Mouse (Mus musculus) left cerebral cortex, postnatal 14 days (tissue): ENCODE measurements around the gene Rab11b. TPM values are rescaled to one million over a fixed set of nuclear protein-coding genes. Genes with fewer than 3 reads are reported as not detected.
A peak's percentile ranks its signal among the peaks of the same experiment; 100 is the strongest.

Experiments
- DNase-seq, 2 experiments: peaks; one replicate each; pipeline ENCODE4 v3.0.0; 2021 to 2022; ENCODE audit warnings: low spot score in 2 of 2, mixed read lengths in 1 of 2
- intact Hi-C: fragments of 180-260 bp; cut with DNase I; formaldehyde crosslinking; loops from one replicate; pipeline ENCODE4 v1.15.1; 2025
- total RNA-seq, 2 experiments: library from RNA; stranded (reverse); gene quantifications; 2 replicates each; pipeline ENCODE4 v1.2.3; 2021

The Rab11b gene
- total RNA-seq, 2 experiments from 2014 or later: 302 to 341 TPM

DNA sequence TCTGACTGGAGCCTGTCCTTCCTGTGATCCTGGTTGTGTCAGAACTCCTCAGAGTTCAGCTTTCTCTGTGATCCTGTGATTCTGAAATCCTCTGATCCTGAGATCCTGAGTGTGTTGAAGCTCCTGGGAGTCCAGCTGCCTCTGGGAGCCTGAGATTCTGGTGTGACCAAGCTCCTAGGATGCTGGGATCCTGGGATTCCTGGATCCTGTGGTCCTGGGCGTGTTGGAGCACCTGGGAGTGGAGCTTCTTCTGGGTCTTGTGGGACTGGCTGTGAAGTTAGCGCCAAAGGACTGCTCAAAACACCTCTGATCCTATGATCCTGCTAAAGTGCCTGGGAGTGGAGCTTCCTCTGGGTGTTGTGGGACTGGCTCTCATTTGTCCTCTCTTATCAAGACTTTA lies 31.9 kb downstream of the Rab11b start:
- DNase-seq: no peak
- intact Hi-C loops: loop anchor here (5.0 kb wide), 1 partner anchor 74 kb away; no protein-coding TSS in a partner anchor

DNA sequence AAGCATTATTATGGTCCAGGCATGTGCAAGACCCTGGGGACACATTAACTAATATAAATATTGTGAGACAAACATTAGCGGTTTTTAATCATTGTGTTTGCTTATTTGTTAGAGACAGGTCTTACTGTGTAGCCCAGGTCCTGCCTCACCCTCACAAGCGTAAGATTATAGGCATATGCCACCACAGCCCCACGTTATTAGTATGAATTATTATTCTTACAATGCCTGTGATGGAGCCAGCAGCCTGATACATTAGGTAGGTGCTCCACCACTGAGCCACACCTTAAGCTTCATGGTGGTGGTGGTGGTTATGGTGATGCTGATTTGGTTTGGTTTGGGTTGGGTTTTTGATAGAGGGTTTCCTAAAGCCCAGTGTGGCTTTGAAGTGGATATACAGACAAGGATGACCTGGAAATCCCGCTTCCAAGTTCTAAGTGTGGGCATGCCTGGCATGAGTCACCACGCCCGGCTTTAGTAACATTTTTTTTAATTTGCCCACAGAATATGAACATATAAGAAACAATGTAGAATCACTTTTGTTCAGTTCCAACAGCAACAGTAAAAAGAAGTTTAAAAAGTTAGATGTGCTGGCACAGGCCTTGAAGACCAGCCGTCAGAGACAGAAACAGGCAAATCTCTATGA lies 40.5 kb downstream of the Rab11b start:
- intact Hi-C loops: no loop called here
- no peak for DNase-seq

DNA sequence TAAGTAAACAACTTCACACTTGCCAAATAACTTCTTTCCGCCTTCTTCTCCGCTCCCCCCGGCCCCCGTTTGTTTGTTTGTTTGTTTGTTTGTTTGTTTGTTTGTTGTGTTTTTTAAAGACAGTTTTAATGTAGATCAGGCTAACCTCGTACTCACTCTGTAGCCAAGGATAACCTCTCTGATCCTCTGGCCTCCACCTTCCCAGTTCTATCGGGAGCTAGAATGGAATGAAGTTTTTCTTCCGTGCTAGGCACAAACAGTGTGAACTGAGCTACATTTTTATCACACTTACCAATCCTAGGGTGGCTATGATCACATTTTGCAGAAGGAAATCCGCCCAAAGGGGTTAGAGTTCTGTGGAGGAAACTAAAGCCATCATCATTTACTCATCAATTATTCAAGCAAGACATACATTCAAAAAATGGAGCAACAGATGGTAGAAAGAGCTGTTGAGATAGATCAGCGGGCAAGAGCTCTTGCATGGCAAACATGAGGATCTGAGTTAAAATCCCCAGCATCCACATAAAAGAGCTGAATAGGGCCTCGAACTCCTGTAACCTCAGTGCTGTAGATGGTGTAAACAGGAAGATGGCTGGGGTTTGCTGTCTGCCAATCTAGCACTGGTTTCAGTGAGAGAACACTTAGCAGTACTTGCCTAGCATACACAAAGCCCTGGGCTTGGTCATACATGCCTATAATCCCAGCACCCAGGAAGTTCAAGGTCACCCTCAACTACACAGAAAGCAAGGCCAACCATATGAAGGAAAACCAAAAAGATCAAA lies 41.2 kb downstream of the Rab11b start:
- DNase-seq: no peak
- intact Hi-C loops: no loop called here

DNA sequence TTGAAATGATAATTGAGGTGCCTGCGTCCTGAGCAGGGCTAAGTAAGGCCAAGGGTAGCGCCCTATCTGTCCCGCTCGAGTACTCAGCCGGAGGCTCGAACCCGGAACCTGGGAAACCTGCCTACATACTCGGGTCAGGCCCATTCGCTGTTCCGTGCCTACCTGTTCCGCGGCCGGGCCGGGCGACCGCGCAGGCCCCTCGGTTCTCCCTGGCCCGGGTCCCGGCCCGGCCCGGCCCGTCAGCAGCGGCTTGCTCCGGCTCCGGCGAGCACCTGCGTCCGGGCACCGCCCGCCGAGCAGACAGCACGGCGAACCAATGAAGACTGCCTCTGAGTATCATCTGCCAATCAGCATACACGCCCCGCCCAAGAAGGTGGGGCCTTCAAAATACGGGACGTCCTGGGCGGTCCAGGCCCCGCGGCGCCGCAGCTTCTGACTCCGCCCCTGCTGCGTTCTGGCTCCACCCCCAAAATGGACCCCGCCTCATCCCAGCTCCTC lies 41.9 kb downstream of the Rab11b start, which contains the start of gene March2:
TSS of gene March2 (minus strand) at position 287 of the 498 bp plus-strand sequence.
- DNase-seq: peak; percentile 96 to 98
- intact Hi-C loops: no loop called here

GRCm38 (mm10) chr17:33717982-33718381 lies 42.3 kb downstream of the Rab11b start:
- DNase-seq: no peak
- intact Hi-C loops: no loop called here

DNA sequence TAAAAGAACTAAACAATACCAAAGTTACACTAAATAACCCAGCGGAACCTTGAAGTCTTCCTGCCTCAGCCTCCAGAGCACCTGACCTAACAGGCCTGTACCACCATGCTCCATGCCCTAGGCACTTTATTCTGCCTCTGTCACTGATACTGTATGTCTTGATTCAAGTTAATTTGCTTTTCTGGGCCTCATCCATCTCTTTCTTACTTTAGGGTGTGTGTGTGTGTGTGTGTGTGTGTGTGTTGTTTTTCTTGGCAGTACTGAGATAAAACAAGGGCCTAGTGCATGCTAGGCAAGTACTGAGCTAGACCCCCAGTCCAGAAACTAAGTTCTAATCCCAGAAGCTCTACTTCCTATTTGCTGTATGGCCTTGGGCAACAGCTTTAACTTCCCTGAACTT lies 43.1 kb downstream of the Rab11b start:
- intact Hi-C loops: no loop called here
- DNase-seq: no peak

GRCm38 (mm10) chr17:33714779-33715178 lies 45.6 kb downstream of the Rab11b start:
- intact Hi-C loops: no loop called here
- DNase-seq: no peak

DNA sequence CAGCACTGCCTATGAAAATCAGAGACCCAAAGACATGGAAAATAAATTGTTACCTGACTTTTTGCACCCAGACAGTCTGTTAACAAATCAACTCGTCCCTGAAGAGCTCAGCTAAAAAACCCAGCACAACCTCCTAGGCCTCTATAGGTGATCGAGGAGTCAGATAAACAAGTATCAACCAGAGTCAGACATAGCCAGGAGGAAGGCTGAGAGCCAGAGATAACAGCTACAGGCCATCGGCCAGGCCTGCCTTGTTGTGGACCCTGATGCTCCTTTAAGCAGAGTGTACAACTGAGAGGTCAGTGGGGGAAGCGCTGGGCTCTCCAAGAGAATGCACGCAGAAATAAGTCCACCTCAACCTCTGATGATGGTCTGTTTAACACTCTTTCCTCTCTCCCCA lies 47.1 kb downstream of the Rab11b start:
- intact Hi-C loops: no loop called here
- no peak for DNase-seq

DNA sequence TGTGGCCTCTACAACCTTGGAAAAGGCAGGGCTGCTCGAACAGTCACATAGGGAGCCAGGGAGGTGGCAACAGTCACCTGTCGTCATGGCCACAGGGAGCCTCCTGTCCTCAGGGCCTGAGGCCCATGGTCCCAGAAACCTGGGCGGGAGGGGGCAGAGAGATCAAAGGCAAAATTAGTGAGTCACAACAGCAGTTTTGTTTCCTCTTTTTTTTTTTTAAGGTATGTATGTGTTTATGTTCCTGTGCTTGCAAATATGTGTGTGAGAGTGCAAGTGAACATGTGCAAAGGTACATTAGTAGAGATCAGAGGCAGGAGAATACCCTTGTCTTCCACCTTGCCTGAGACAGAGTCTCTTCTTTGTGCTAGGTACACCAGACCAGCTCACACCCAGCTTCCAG lies 50.5 kb downstream of the Rab11b start:
- intact Hi-C loops: no loop called here

DNA sequence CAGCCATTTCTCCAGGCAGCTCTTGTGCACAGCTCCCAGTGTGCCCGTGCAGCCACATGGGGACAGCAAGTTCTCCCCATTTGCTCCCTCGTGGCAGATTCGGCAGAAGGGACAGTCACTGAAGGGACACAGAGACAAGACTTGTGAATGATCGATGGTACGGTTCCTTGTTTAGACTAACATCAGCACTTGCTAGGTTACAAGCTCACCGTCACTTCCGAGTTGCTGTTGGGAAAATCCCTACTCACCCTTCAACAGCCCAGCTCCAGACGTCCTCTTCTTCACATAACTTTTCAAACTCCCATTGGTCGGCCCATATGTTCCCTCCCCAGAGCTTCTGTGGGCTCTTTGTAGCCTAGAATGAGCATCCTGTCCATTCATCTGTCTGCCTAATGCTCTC lies 57.2 kb downstream of the Rab11b start:
- DNase-seq: no peak
- intact Hi-C loops: no loop called here

More for the DNA sequence above, 50.5 kb downstream of the Rab11b start:
- no peak for DNase-seq

DNA sequence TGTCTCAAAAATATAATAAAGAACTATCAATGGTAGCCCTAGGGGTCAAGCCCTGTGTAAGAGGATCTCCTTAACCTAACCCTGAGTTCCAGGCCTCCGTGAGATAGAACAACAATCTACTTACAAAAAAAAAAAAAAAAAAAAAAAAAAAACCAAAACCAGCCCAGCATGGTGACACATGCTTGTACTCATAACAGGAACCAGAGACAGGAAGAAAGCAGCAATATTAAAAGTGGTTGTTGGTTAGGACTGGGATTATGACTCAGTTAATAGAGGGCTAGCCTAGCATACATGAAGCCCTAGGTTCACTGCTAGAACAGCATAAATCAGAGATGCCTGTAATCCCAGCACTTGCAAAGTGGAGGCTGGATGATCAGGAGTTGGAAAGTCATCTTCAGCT lies 58.2 kb downstream of the Rab11b start:
- DNase-seq: no peak
- intact Hi-C loops: no loop called here

DNA sequence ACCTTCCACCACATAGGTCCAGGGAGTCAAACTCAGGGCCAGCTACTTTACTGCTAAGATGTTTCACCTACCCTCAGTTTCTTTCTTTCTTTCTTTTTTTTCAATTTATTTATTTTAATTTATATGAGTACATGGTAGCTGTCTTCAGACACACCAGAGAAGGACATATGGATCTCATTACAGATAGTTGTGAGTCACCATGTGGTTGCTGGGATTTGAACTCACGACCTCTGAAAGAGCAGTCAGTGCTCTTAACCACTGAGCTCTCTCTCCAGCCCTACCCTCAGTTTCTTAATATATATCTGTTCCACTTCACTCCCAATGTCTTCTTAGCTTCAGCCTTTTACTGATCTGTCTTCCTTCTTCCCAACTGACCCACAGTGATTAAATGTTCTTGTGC lies 64.9 kb downstream of the Rab11b start:
- no peak for DNase-seq
- intact Hi-C loops: no loop called here

Other genes starting within 250 kb of the Rab11b start
- 10 to 100 TPM; 31.8 to 35.1 TPM for gene Adamts10, start 236.3 kb downstream of the Rab11b start, total RNA-seq
- gene Myo1f, start 204.8 kb downstream of the Rab11b start, total RNA-seq: 1 to 10 TPM; 1.2 to 1.6 TPM
- gene Zfp414, start 131.4 kb downstream of the Rab11b start, total RNA-seq: 10 to 100 TPM; 44.4 to 45.7 TPM
- gene Pram1, start 122.5 kb downstream of the Rab11b start, total RNA-seq: under 1 TPM in 1 of 2 experiments, not detected in 1; 0.55 TPM
- gene Hnrnpm, start 73.7 kb downstream of the Rab11b start, total RNA-seq: 100 to 1,000 TPM; 109 to 116 TPM
- gene March2, start 41.9 kb downstream of the Rab11b start, total RNA-seq: 10 to 100 TPM; 83.5 to 84.8 TPM
- gene Angptl4, start 21.3 kb upstream of the Rab11b start, total RNA-seq: 1 to 10 TPM; 5.5 to 6.6 TPM
- gene Kank3, start 50.0 kb upstream of the Rab11b start, total RNA-seq: 10 to 100 TPM; 36.2 to 41.2 TPM
- 100 to 1,000 TPM; 681 to 713 TPM for gene Rps28, start 64.0 kb upstream of the Rab11b start, total RNA-seq
- 100 to 1,000 TPM; 229 to 243 TPM for gene Ndufa7, start 64.0 kb upstream of the Rab11b start, total RNA-seq
- gene Cd320, start 82.6 kb upstream of the Rab11b start, total RNA-seq: 10 to 100 TPM; 29.3 to 31.9 TPM
- not detected for gene Gm7029, start 113.3 kb upstream of the Rab11b start, total RNA-seq
- 1 to 10 TPM; 3.1 to 3.7 TPM for gene Kifc1, start 130.1 kb upstream of the Rab11b start, total RNA-seq
- gene Platr17, start 144.6 kb upstream of the Rab11b start, total RNA-seq: not detected
- gene Daxx, start 148.9 kb upstream of the Rab11b start, total RNA-seq: 10 to 100 TPM; 25.4 to 29.3 TPM
- gene Tapbp, start 155.4 kb upstream of the Rab11b start, total RNA-seq: 10 to 100 TPM; 23.3 to 35.7 TPM
- 10 to 100 TPM; 29.7 to 35.2 TPM for gene Zbtb22, start 155.4 kb upstream of the Rab11b start, total RNA-seq
- 10 to 100 TPM; 65.1 to 68.3 TPM for gene Rgl2, start 169.0 kb upstream of the Rab11b start, total RNA-seq
- 10 to 100 TPM; 88.3 to 99.4 TPM for gene Pfdn6, start 179.8 kb upstream of the Rab11b start, total RNA-seq
- 10 to 100 TPM; 14.1 to 17.2 TPM for gene Wdr46, start 180.1 kb upstream of the Rab11b start, total RNA-seq
- gene B3galt4, start 191.0 kb upstream of the Rab11b start, total RNA-seq: 1 to 10 TPM; 5.6 to 8.1 TPM
- gene Vps52, start 195.3 kb upstream of the Rab11b start, total RNA-seq: 10 to 100 TPM; 80.3 to 83.6 TPM
- 100 to 1,000 TPM; 325 to 332 TPM for gene Rps18, start 195.5 kb upstream of the Rab11b start, total RNA-seq
- gene H2-K1, start 239.8 kb upstream of the Rab11b start, total RNA-seq: 10 to 100 TPM; 10.3 to 13.6 TPM